Mouse (Mus musculus): ENCODE results near the gene Snx29. TPM values are rescaled to one million over a fixed set of nuclear protein-coding genes. Genes with fewer than 3 reads are reported as not detected.

Gene Snx29
- polyA plus RNA-seq, 1 experiment, result 8.4 TPM

DNA sequence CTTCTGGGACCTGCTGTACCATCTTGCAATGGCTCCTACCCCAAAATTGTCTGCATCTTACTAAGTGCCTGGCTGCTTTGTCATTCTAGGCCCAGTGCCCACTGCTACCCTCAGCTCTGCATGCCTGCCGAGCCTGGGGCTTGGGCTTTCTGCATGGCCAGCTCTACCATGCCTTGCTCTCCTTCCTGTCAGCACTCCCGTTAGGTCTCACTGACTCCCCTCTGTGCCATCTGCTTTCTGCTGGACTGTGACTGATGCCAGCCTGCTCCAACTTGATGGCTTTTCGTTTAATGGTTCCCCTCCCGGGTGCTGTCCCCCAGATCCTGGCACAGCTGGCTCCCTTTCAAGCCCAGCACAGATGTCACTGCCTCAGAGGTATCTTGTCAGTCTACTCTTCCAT lies 150.1 kb downstream of the Snx29 start:
- peak overlapping the region; percentile 51; the same call in 1 of the 2 replicates for H3K27ac ChIP-seq (ENCODE audit: insufficient read depth, low read length)
- H3K4me3 ChIP-seq (replicated peaks; ENCODE audit: insufficient read depth, low read depth, low read length), result no peak overlapping the region
- TF ChIP-seq CTCF (IDR thresholded peaks at IDR 0.05; ENCODE audit: borderline replicate concordance, insufficient read depth, low read depth, low read length), result no peak
- TF ChIP-seq POLR2A (IDR thresholded peaks at IDR 0.05; ENCODE audit: borderline replicate concordance, insufficient read depth, low read length), result no peak
- no peaks in the 10 kb centered on the region for H3K27me3 ChIP-seq (ENCODE audit: control insufficient read depth, insufficient read depth, low read length)
- DNase-seq, result peak; percentile 75 to 82
- WGBS, result 3% methylated on average over 4 of the region's 4 CpGs
- H3K4me1 ChIP-seq (ENCODE audit: control insufficient read depth, insufficient read depth, low read length), result peaks cover 49% of the 10 kb centered on the region

DNA sequence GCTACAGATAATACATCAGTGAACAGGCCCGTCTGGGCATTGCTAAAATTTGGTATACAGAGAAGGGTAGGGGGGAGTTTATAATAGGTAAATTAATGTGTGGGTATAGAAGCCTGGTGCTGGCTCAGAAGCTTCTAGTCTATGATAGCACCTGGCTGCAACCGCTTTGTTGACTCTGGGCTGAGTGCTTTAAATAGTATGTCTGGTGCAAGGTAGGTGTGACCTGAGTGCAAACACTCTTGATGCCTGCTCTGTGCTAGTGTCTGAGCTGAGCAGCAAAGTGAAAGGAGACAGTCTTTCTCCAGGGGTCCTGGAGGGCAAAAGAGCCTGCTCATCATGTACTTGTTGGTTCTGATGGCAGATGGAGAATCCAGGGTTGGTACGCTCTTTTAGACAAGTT lies 150.8 kb downstream of the Snx29 start:
- Histone ChIP-seq H3K27me3 (ENCODE audit: control insufficient read depth, insufficient read depth, low read length) (no peaks in the 10 kb centered on the region), H3K4me1 (ENCODE audit: control insufficient read depth, insufficient read depth, low read length) (peaks cover 49% of the 10 kb centered on the region), H3K4me3 (replicated peaks; ENCODE audit: insufficient read depth, low read depth, low read length) (no peak overlapping the region), H3K27ac (ENCODE audit: insufficient read depth, low read length) (no peak overlapping the region)
- TF ChIP-seq POLR2A (IDR thresholded peaks at IDR 0.05; ENCODE audit: borderline replicate concordance, insufficient read depth, low read length) (no peak), CTCF (IDR thresholded peaks at IDR 0.05; ENCODE audit: borderline replicate concordance, insufficient read depth, low read depth, low read length) (no peak)
- peak in 1 of 2 experiments; percentile 26 for DNase-seq
- 55% methylated on average over 3 of the region's 3 CpGs for WGBS

DNA sequence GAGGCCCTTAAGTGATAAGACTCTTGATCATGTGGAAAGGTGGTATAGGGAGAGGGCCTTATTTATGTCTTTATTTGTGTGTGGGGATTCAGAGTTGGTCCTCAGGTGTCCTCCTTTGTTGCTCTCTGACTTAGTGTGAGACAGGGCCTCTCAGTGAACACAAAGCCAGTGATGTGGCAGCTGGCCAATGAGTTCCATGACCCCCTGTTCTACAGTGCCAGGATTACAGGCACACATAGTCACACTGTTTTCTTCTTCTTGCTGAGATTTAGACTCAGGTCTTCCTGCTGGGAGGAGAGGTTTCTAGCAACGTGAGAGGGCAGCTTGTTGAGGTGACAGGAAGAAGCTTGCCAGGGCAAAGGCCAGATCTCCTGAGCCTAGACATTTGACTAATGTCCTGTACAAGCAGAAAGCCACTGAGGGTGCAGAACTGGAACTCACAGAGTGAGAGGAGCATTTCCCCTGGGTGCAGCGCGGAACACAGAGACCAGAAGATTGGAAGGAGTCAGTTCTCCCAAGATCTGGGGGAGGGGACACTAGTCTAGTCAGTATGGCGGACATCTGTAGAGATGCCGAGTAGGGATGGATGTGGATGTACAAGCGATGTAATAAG lies 151.3 kb downstream of the Snx29 start:
- peaks cover 45% of the 10 kb centered on the region for H3K4me1 ChIP-seq (ENCODE audit: control insufficient read depth, insufficient read depth, low read length)
- H3K27me3 ChIP-seq (ENCODE audit: control insufficient read depth, insufficient read depth, low read length), result no peaks in the 10 kb centered on the region
- peak in 1 of 2 experiments; percentile 14 for DNase-seq
- 80% methylated on average over 6 of the region's 6 CpGs for WGBS
- H3K27ac ChIP-seq (ENCODE audit: insufficient read depth, low read length), result no peak overlapping the region
- no peak for TF ChIP-seq CTCF (IDR thresholded peaks at IDR 0.05; ENCODE audit: borderline replicate concordance, insufficient read depth, low read depth, low read length)
- no peak for TF ChIP-seq POLR2A (IDR thresholded peaks at IDR 0.05; ENCODE audit: borderline replicate concordance, insufficient read depth, low read length)
- no peak overlapping the region for H3K4me3 ChIP-seq (replicated peaks; ENCODE audit: insufficient read depth, low read depth, low read length)

DNA sequence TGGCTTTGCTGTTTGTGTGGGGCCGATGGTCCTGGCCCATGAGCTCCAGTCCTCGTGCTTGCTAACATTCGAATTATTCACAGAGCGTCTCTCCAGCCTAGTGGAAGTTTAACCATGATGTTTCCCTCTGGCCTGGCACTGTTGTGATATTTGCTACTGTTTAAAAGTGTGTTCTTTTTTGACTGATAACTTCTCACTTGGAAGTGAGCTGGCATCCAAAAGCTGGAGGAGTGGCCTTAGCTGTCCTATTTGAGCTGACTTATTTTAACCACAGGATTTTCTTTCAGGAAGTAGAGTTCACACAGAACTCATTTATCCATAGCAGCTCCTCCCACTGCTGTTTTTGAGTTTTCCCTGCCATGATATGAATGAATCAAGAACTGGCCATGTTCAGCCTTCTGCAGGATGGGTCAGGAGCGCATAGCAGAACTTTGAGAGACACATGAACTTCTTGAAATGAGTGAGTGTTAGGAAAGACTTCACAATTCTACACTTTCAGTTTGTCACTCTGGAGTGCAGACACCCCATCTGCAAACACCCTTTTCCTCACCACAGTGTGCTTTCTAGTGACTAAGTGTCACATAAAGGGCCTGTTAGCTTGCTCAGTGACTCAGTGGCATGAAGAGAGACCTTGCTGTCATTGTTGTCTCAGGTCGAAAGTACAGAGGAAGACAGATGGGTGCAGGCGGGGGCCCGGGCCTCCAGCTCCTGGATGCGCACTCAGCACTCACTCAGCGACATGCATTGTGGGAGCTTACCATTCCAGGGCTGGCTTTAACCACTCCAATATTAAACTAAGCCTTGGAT lies 152.6 kb downstream of the Snx29 start:
- no peak for DNase-seq
- Histone ChIP-seq H3K4me1 (ENCODE audit: control insufficient read depth, insufficient read depth, low read length) (peaks cover 39% of the 10 kb centered on the region), H3K27me3 (ENCODE audit: control insufficient read depth, insufficient read depth, low read length) (no peaks in the 10 kb centered on the region), H3K27ac (ENCODE audit: insufficient read depth, low read length) (no peak overlapping the region), H3K4me3 (replicated peaks; ENCODE audit: insufficient read depth, low read depth, low read length) (no peak overlapping the region)
- 91% methylated on average over 10 of the region's 10 CpGs for WGBS
- TF ChIP-seq CTCF (IDR thresholded peaks at IDR 0.05; ENCODE audit: borderline replicate concordance, insufficient read depth, low read depth, low read length) (no peak), POLR2A (IDR thresholded peaks at IDR 0.05; ENCODE audit: borderline replicate concordance, insufficient read depth, low read length) (no peak)

DNA sequence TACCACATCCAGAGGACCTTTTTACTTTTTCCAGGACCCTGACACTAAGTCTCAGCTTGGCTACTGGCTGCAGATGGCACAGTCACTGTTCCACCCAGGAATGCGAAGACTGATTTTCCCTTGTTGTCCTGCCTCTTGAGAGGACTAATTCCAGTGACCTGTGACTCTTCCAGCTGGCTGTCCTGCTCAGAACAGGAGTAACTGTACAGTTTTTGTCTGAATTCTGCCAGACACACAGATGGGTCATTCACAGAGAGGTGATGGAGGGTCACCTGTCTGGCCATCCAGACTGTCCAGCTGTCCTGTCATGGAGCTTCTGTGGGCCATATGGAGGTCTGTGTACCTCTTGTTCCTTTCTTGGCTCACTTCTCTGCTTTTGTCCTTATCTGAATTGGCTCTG lies 153.6 kb downstream of the Snx29 start:
- no peaks in the 10 kb centered on the region for H3K27me3 ChIP-seq (ENCODE audit: control insufficient read depth, insufficient read depth, low read length)
- no peak overlapping the region for H3K27ac ChIP-seq (ENCODE audit: insufficient read depth, low read length)
- 81% methylated on average over 1 of the region's 1 CpGs for WGBS
- TF ChIP-seq CTCF (IDR thresholded peaks at IDR 0.05; ENCODE audit: borderline replicate concordance, insufficient read depth, low read depth, low read length), result no peak
- TF ChIP-seq POLR2A (IDR thresholded peaks at IDR 0.05; ENCODE audit: borderline replicate concordance, insufficient read depth, low read length), result no peak
- peak in 1 of 2 experiments; percentile 38 for DNase-seq
- H3K4me3 ChIP-seq (replicated peaks; ENCODE audit: insufficient read depth, low read depth, low read length), result no peak overlapping the region
- H3K4me1 ChIP-seq (ENCODE audit: control insufficient read depth, insufficient read depth, low read length), result peaks cover 30% of the 10 kb centered on the region

DNA sequence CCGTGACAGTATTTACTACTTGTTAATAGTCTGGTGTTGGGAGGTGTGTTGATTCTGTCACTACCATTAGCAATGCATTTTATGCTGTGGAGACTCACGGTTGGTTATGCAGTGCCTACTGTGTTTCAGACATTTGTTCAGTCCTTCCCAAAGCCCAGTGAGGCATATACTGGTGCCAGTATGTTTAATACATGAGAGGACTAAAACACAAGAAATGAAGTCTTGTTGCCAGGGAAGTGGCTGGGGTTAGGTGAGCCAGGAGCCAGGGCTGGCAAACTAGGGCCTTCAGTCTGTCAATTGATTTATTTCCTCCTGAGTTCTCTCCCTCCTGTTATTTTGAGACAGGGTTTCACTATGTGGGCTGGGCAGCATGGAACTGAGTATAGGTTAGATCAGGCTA lies 154.3 kb downstream of the Snx29 start:
- Histone ChIP-seq H3K4me3 (replicated peaks; ENCODE audit: insufficient read depth, low read depth, low read length) (no peak overlapping the region), H3K4me1 (ENCODE audit: control insufficient read depth, insufficient read depth, low read length) (peaks cover 23% of the 10 kb centered on the region), H3K27me3 (ENCODE audit: control insufficient read depth, insufficient read depth, low read length) (no peaks in the 10 kb centered on the region), H3K27ac (ENCODE audit: insufficient read depth, low read length) (no peak overlapping the region)
- no peak for DNase-seq
- no peak for TF ChIP-seq POLR2A (IDR thresholded peaks at IDR 0.05; ENCODE audit: borderline replicate concordance, insufficient read depth, low read length)
- TF ChIP-seq CTCF (IDR thresholded peaks at IDR 0.05; ENCODE audit: borderline replicate concordance, insufficient read depth, low read depth, low read length), result no peak
- 67% methylated on average over 2 of the region's 2 CpGs for WGBS

DNA sequence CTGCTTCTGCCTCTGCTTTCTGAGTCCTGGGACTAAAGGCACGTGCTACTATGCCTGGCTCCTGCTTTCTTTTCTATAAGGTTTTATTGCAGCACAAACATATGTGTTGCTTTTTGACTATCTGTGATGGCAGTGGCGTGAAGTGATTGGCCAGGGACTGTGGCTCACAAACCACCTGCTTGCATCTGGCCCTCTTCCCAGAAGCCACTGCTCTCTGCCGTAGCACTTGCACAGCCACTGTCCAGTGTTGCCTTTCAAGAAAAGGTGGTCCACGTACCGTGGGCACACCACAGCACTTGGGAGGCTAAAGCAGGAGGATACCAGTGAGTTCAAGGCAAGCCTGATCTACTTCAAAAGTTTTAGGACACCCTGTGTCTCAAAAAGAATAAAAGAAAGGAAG lies 154.9 kb downstream of the Snx29 start:
- no peak for TF ChIP-seq POLR2A (IDR thresholded peaks at IDR 0.05; ENCODE audit: borderline replicate concordance, insufficient read depth, low read length)
- no peaks in the 10 kb centered on the region for H3K27me3 ChIP-seq (ENCODE audit: control insufficient read depth, insufficient read depth, low read length)
- no peak overlapping the region for H3K4me3 ChIP-seq (replicated peaks; ENCODE audit: insufficient read depth, low read depth, low read length)
- no peak for DNase-seq
- peaks cover 17% of the 10 kb centered on the region for H3K4me1 ChIP-seq (ENCODE audit: control insufficient read depth, insufficient read depth, low read length)
- no peak overlapping the region for H3K27ac ChIP-seq (ENCODE audit: insufficient read depth, low read length)
- WGBS, result 45% methylated on average over 5 of the region's 5 CpGs

DNA sequence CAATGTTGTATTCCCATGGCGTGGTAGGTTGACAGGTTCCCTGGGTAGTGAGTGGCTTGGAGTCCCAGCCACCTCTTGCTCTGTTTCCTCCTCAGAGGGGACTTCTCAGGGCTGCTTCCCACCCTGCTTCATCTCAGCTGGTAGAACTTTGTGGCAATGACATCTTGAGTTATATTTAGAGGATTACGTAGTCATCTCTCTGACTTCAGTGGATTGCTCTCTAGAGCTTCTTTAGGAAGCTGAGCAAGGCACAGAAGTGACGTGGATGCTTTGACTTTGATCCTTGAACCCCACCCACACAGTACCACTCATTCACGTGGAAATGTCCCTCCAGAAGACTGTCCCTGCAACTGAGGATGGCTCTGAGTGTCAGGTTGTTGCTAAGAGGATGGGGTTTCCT lies 156.9 kb downstream of the Snx29 start:
- TF ChIP-seq POLR2A (IDR thresholded peaks at IDR 0.05; ENCODE audit: borderline replicate concordance, insufficient read depth, low read length) (no peak), CTCF (IDR thresholded peaks at IDR 0.05; ENCODE audit: borderline replicate concordance, insufficient read depth, low read depth, low read length) (no peak)
- peaks cover 7% of the 10 kb centered on the region; the same call in 1 of the 2 replicates for H3K4me1 ChIP-seq (ENCODE audit: control insufficient read depth, insufficient read depth, low read length)
- WGBS, result 92% methylated on average over 4 of the region's 4 CpGs
- H3K27me3 ChIP-seq (ENCODE audit: control insufficient read depth, insufficient read depth, low read length), result no peaks in the 10 kb centered on the region
- H3K4me3 ChIP-seq (replicated peaks; ENCODE audit: insufficient read depth, low read depth, low read length), result no peak overlapping the region
- no peak for DNase-seq
- H3K27ac ChIP-seq (ENCODE audit: insufficient read depth, low read length), result no peak overlapping the region
